Mouse (Mus musculus) liver, embryonic 14.5 days (tissue): ENCODE measurements at regions not wholly inside any gene's neighbourhood (a gene's known extent, or its start where the extent isn't known, plus 50 kb on each side); places are given as distances from the start of the nearest gene placed in this dataset.

Source experiments
- ATAC-seq: fragments of 200-750 bp; cut with Nextera tagmentation; 2 replicates; pipeline ENCODE4 v1.8.0; 2017; ENCODE audit warnings: moderate number of reproducible peaks, mild to moderate bottlenecking, moderate library complexity; ENCODE audit not compliant: insufficient read depth
- DNase-seq, 3 experiments: peaks; one replicate each; pipeline ENCODE4 v3.0.0-alpha.2; 2012 to 2013; ENCODE audit warnings: low read depth in 3 of 3, low spot score in 3 of 3
- H3K27ac ChIP-seq: fragments of 300-500 bp; sonication (generic); 2 replicates; pipeline ENCODE4 v1.5.1; 2014; ENCODE audit warnings: moderate library complexity, mild to moderate bottlenecking, control low read depth, inconsistent platforms
- H3K27me3 ChIP-seq: fragments of 300-500 bp; sonication (generic); 2 replicates; pipeline ENCODE4 v1.6.1; 2014; ENCODE audit warnings: mild to moderate bottlenecking, low read length, moderate library complexity; ENCODE audit not compliant: control insufficient read depth, insufficient read depth
- H3K36me3 ChIP-seq: fragments of 300-500 bp; sonication (generic); replicated peaks from 2 replicates; pipeline ENCODE4 v1.6.1; 2014; ENCODE audit warnings: low read depth; ENCODE audit not compliant: control insufficient read depth, insufficient read depth
- H3K4me1 ChIP-seq, 2 experiments: fragments of 200-500 bp in 1 of 2; fragments of 300-500 bp in 1 of 2; sonication (generic) in 1 of 2; replicated peaks; 2 replicates each; pipeline ENCODE4 v1.6.1; 2012 to 2014; ENCODE audit warnings: antibody characterized with exemption in 1 of 2, inconsistent platforms in 1 of 2, low read length in 1 of 2; ENCODE audit not compliant: control insufficient read depth in 2 of 2, insufficient read depth in 2 of 2
- H3K4me2 ChIP-seq: fragments of 300-500 bp; sonication (generic); 2 replicates; pipeline ENCODE4 v1.6.1; 2014; ENCODE audit warnings: low read depth, mild to moderate bottlenecking, control low read depth, moderate library complexity
- H3K4me3 ChIP-seq, 2 experiments: fragments of 200-500 bp in 1 of 2; fragments of 300-500 bp in 1 of 2; sonication (generic) in 1 of 2; 2 replicates each; pipeline ENCODE4 v1.5.1; 2012 to 2014; ENCODE audit warnings: low read depth in 2 of 2, low read length in 2 of 2, mild to moderate bottlenecking in 2 of 2, control low read depth in 1 of 2, inconsistent platforms in 1 of 2, moderate library complexity in 1 of 2; ENCODE audit not compliant: insufficient read depth in 1 of 2
- H3K9ac ChIP-seq: fragments of 300-500 bp; sonication (generic); replicated peaks from 2 replicates; pipeline ENCODE4 v1.6.1; 2014; ENCODE audit warnings: mild to moderate bottlenecking, control low read depth, moderate library complexity
- H3K9me3 ChIP-seq: fragments of 300-500 bp; sonication (generic); 2 replicates; pipeline ENCODE4 v1.6.1; 2016; ENCODE audit warnings: low read length, mixed read lengths; ENCODE audit not compliant: control insufficient read depth
- CTCF ChIP-seq: IDR thresholded peaks from 2 replicates; pipeline ENCODE4 v1.5.1; 2016; ENCODE audit warnings: antibody characterized with exemption, low read depth, control low read depth
- EP300 ChIP-seq: IDR thresholded peaks from 2 replicates; pipeline ENCODE4 v1.6.1; 2016; ENCODE audit warnings: antibody characterized with exemption, low read depth
- WGBS: fragments of 180-500 bp; shearing (Covaris S2); extraction: QIAGEN DNeasy Blood & Tissue Kit; methylation state at CpG from one replicate; pipeline ENCODE4 v1.1.7; 2014; ENCODE audit not compliant: insufficient replicate concordance; 5-methylcytosine and 5-hydroxymethylcytosine counted together

DNA sequence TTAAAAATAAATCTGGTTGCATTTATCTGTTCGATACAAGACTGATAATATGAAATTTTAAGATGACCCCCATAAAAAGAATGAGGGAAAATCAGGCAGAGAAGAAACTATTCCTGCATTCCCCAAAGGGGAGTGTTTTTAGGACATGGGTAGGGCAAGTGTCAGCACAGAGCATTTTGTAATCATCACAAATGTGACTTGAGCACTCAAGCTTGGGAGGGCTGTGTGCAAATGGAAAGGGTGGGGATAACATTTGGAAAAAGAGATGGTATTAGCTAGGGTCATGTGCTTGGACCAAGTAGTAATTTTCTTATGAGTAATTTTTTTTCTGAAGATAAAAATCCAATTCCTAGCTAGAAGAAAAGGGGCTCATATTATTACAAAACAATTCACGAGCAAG is 418.1 kb upstream of the Cd180 start:
- Histone ChIP-seq H3K9me3 (no peaks in the 10 kb centered on the region), H3K4me1 (no peaks in the 10 kb centered on the region), H3K27me3 (no peaks in the 10 kb centered on the region), H3K4me2 (no peak overlapping the region), H3K27ac (no peak overlapping the region), H3K9ac (no peak overlapping the region), H3K36me3 (no peaks in the 10 kb centered on the region), H3K4me3 (no peak overlapping the region)
- ATAC-seq, result no peak
- DNase-seq, result no peak
- WGBS, result 75% methylated on average over 2 of the region's 2 CpGs
- TF ChIP-seq CTCF, result no peak
- TF ChIP-seq EP300, result no peak

DNA sequence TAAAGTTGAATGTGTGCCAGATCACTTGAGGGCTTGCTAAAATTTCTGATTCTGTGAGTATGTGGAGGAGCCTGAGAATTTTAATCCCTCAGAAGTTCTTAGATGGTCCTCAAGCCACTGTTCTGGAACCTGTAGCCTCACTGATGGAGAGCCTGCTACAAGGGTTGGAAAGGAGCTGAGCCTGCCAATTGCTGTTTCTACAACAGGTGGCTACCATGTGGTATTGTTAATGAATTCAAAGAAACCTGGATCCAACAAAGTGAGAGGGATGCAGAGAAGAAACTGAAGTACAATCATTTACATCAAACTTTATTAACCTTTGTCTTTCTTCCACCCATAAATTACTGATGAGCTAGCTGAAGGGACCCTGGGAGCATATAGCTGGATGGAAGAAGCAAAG is 416.5 kb upstream of the Cd180 start:
- DNase-seq (no peak), ATAC-seq (no peak)
- Histone ChIP-seq H3K9ac (no peak overlapping the region), H3K9me3 (no peaks in the 10 kb centered on the region), H3K4me3 (no peak overlapping the region), H3K36me3 (no peaks in the 10 kb centered on the region), H3K27me3 (no peaks in the 10 kb centered on the region), H3K4me1 (no peaks in the 10 kb centered on the region), H3K4me2 (no peak overlapping the region), H3K27ac (no peak overlapping the region)
- TF ChIP-seq CTCF (no peak), EP300 (no peak)

DNA sequence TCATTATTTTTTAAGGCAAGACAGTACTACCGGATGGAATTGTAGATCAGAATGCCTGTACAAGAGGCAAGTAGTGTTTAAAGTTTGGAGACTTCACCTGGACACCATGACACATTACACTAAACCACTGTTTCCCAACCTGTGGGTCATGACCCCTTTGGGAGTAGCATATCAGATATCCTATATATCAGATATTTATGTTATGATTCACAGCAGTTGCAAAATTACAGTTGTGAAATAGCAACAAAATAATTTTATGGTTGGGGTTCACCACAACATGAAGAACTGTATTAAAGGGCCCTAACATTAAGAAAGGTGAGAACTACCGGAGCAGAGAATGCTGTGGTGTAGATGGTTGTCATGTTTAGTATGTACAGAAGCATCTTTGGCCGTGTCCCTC is 413.2 kb upstream of the Cd180 start:
- H3K36me3 ChIP-seq, result no peaks in the 10 kb centered on the region
- WGBS, result 66% methylated on average over 3 of the region's 3 CpGs
- H3K27ac ChIP-seq, result no peak overlapping the region
- H3K4me1 ChIP-seq, result no peaks in the 10 kb centered on the region
- no peaks in the 10 kb centered on the region for H3K9me3 ChIP-seq
- no peak overlapping the region for H3K4me2 ChIP-seq
- no peak for DNase-seq
- H3K4me3 ChIP-seq, result no peak overlapping the region
- H3K9ac ChIP-seq, result no peak overlapping the region
- H3K27me3 ChIP-seq, result no peaks in the 10 kb centered on the region
- no peak for TF ChIP-seq EP300
- no peak for TF ChIP-seq CTCF
- no peak for ATAC-seq

DNA sequence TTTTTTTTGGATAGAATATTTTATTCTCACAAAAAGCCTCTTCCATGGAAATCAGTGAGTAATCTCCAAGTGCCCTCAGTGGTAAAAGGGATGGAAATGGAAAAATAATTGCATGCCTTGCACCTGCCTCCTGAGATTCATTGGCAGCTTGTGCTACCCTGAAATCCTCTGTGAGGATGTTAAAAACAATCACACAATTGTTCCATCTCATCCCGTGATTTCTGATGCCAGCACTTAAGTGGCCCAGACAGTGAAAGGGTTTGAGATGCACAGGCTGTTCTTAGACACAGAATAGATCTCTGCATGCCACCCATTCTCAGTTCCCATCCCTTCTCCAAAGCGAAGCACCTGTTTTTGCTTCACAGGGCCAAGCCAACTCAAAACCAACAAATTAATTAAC is 398.9 kb upstream of the Cd180 start:
- H3K27ac ChIP-seq, result no peak overlapping the region
- WGBS, result 69% methylated on average over 2 of the region's 2 CpGs
- ATAC-seq, result no peak

DNA sequence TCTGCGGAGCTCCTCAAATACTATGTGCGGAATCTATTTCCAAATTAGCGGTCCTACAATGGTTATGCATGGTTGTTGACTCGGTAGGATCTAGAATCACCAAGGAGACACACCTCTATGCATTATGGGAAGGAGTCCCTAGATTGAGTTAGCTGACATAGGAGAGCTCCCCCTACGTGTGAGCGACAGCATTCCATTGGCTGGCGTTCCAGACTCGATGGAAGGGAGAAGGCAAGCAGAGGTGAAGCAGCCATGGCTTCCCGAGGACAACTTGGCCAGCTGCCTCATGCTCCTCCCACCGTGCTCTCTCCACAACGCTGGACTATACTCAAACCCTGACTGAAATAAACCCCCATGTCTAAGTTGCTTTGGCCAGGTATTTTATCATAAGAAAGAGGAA is 398.3 kb upstream of the Cd180 start:
- H3K4me2 ChIP-seq, result no peak overlapping the region
- no peak overlapping the region for H3K9ac ChIP-seq
- TF ChIP-seq EP300 (no peak), CTCF (no peak)
- no peaks in the 10 kb centered on the region for H3K27me3 ChIP-seq
- no peaks in the 10 kb centered on the region for H3K4me1 ChIP-seq
- DNase-seq, result no peak
- no peaks in the 10 kb centered on the region for H3K9me3 ChIP-seq
- ATAC-seq, result no peak
- WGBS, result 71% methylated on average over 11 of the region's 11 CpGs
- H3K36me3 ChIP-seq, result no peaks in the 10 kb centered on the region
- H3K4me3 ChIP-seq, result no peak overlapping the region
- H3K27ac ChIP-seq, result no peak overlapping the region

More for the DNA sequence above, 398.9 kb upstream of the Cd180 start:
- TF ChIP-seq CTCF (no peak), EP300 (no peak)
- Histone ChIP-seq H3K9me3 (no peaks in the 10 kb centered on the region), H3K4me1 (no peaks in the 10 kb centered on the region), H3K4me2 (no peak overlapping the region), H3K27me3 (no peaks in the 10 kb centered on the region), H3K36me3 (no peaks in the 10 kb centered on the region), H3K9ac (no peak overlapping the region), H3K4me3 (no peak overlapping the region)
- no peak for DNase-seq

DNA sequence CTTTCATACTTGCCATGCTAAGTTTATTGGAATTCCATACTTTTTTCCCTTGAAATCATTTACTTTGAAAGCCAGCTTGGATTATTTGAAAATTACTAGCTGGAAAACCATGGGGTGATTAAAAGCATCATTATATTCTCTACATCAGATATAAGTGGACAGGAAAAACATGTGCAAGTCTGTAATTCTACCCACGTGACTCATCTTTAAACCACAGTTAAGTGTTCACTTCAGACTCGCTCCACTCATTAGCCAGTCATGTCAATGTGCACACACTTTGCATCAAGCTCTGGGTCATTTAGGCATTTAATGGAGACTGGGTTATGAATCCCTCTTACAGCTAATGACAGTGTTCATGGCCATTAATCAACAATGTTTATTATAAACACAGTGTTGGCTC is 385.4 kb upstream of the Cd180 start:
- Histone ChIP-seq H3K4me1 (no peaks in the 10 kb centered on the region), H3K27me3 (no peaks in the 10 kb centered on the region), H3K9ac (no peak overlapping the region), H3K27ac (no peak overlapping the region), H3K4me3 (no peak overlapping the region), H3K36me3 (no peaks in the 10 kb centered on the region), H3K9me3 (no peaks in the 10 kb centered on the region), H3K4me2 (no peak overlapping the region)
- ATAC-seq, result no peak
- TF ChIP-seq EP300 (no peak), CTCF (no peak)
- DNase-seq, result no peak
- 61% methylated on average over 2 of the region's 2 CpGs for WGBS
